Mouse (Mus musculus): ENCODE results near the gene Adtrp.

DNA sequence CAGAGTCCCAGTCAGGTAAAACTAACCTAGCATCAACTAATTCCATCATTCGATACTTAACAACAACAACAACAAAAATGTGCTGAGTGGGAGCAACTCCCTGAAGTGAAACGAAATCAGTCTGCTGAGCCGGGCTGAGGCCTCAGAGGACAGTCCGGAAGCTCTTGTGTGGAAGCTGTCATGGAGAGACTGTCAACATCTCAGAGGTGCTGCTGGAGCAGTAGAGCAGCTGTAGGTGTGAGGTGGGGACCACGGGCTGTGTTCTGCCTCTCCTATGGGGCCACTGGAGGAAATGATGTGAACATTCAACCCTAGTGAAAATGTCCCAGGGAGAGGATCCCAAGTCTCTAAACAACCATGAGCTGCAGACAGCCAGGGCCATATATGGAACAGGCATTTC, 94.4 kb downstream of the Adtrp start:
- TF ChIP-seq EP300 (optimal IDR thresholded peaks at IDR 0.05) (no peak), CTCF (IDR thresholded peaks at IDR 0.05; ENCODE audit: low read depth) (no peak)
